Mouse (Mus musculus) left cerebral cortex, adult 8-10 months (tissue): ENCODE data around the gene Klhl1. TPM values are rescaled to one million over a fixed set of nuclear protein-coding genes. Genes with fewer than 3 reads are reported as not detected.
A peak's percentile ranks its signal among the peaks of the same experiment; 100 is the strongest.
"Not testable (repeated sequence)": the region's sequence is repeated elsewhere in the genome, so short reads cannot be mapped to it uniquely, and the experiment has no call there.

Experiments
- DNase-seq, 2 experiments: peaks; one replicate each; pipeline ENCODE4 v3.0.0; 2022; ENCODE audit warnings: low spot score in 2 of 2
- total RNA-seq, 4 experiments: library from RNA; stranded (reverse); gene quantifications; 2 replicates each; pipeline ENCODE4 v1.2.4; 2022

Klhl1 gene
- total RNA-seq = 1 to 10 TPM; 1.5 to 2.5 (median 2.0) TPM

GRCm38 (mm10) chr14:96518954-96519682, at the start of gene Klhl1:
Gene Klhl1, minus strand, starts transcription at chr14:96519102.
- no peak for DNase-seq

- DNase-seq = no peak
These were observed 34.8 kb upstream of the Klhl1 start for GRCm38 (mm10) chr14:96553668-96554067.

GRCm38 (mm10) chr14:96518151-96518953, 550 bp downstream of the Klhl1 start:
- DNase-seq = peak in 1 of 2 experiments; percentile 25

- peak in 1 of 2 experiments; percentile 2 for DNase-seq
These were observed 1.2 kb downstream of the Klhl1 start for GRCm38 (mm10) chr14:96517727-96518126.

GRCm38 (mm10) chr14:96499936-96500335, 19.0 kb downstream of the Klhl1 start:
- no peak for DNase-seq

- DNase-seq = no peak
These were observed 47.1 kb downstream of the Klhl1 start for GRCm38 (mm10) chr14:96471812-96472211.

GRCm38 (mm10) chr14:96471336-96471735, 47.6 kb downstream of the Klhl1 start:
- no peak for DNase-seq

- DNase-seq = no peak
These were observed 57.1 kb downstream of the Klhl1 start for GRCm38 (mm10) chr14:96461756-96462155.

GRCm38 (mm10) chr14:96392032-96392737, 126.7 kb downstream of the Klhl1 start:
- no peak for DNase-seq

GRCm38 (mm10) chr14:96362727-96363126, 156.2 kb downstream of the Klhl1 start:
- no peak for DNase-seq

GRCm38 (mm10) chr14:96348220-96348619, 170.7 kb downstream of the Klhl1 start:
- no peak for DNase-seq

GRCm38 (mm10) chr14:96331069-96331468, 187.8 kb downstream of the Klhl1 start:
- no peak for DNase-seq

GRCm38 (mm10) chr14:96217805-96218441, 301.0 kb downstream of the Klhl1 start:
- no peak for DNase-seq

- not testable (repeated sequence) for DNase-seq
These were observed 324.1 kb downstream of the Klhl1 start for GRCm38 (mm10) chr14:96194795-96195194.

GRCm38 (mm10) chr14:96174546-96174945, 344.4 kb downstream of the Klhl1 start:
- no peak for DNase-seq

- DNase-seq = no peak
These were observed 375.8 kb downstream of the Klhl1 start for GRCm38 (mm10) chr14:96143137-96143536.

- no peak for DNase-seq
These were observed 378.7 kb downstream of the Klhl1 start for GRCm38 (mm10) chr14:96140246-96140645.

- DNase-seq = no peak
These were observed 411.5 kb downstream of the Klhl1 start for GRCm38 (mm10) chr14:96107396-96107795.

- no peak for DNase-seq
These were observed 437.2 kb downstream of the Klhl1 start for GRCm38 (mm10) chr14:96081681-96082207.

GRCm38 (mm10) chr14:96065884-96066283, 453.0 kb downstream of the Klhl1 start:
- peak in 1 of 2 experiments; percentile 12 for DNase-seq
